Mouse (Mus musculus): ENCODE data around the gene Elf3. TPM values are rescaled to one million over a fixed set of nuclear protein-coding genes. Genes with fewer than 3 reads are reported as not detected.
"Not testable (repeated sequence)": the region's sequence is repeated elsewhere in the genome, so short reads cannot be mapped to it uniquely, and the experiment has no call there.

The Elf3 gene
- polyA plus RNA-seq, 1 experiment from 2014 or later: 0.52 TPM

GRCm38 (mm10) chr1:135263316-135263715 lies 4.9 kb upstream of the Elf3 start:
- H3K4me3 ChIP-seq: no peak overlapping the region
- no peak overlapping the region for H3K9ac ChIP-seq
- no peak overlapping the region for H3K4me2 ChIP-seq
- H3K27ac ChIP-seq (replicated peaks): no peak overlapping the region
- H3K36me3 ChIP-seq: peaks cover 71% of the 10 kb centered on the region
- no peaks in the 10 kb centered on the region for H3K27me3 ChIP-seq
- no peak for ATAC-seq (ENCODE audit: low read depth)
- no peaks in the 10 kb centered on the region for H3K9me3 ChIP-seq
- H3K4me1 ChIP-seq (replicated peaks): peaks cover 7% of the 10 kb centered on the region
- 89% methylated on average over 9 of the region's 9 CpGs for WGBS

DNA sequence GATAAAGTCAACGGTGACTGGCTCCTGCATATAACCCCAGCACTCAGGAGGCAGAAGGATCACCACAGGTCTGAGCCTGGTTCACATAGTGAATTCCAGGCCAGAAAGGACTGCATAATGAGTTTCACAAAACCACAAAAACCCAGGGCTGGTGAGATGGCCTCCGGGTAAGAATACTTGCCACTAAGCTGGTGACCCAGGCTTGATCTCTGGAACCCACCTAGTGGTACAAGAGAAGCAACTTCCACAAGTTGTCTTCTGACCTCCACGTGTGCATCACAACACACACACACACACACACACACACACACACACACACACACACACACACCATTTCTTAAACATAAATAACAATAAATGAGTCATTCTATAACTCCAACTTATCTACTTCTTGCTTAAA lies 4.0 kb upstream of the Elf3 start:
- no peak for ATAC-seq (ENCODE audit: low read depth)
- Histone ChIP-seq H3K36me3 (peaks cover 61% of the 10 kb centered on the region), H3K9ac (no peak overlapping the region), H3K4me1 (replicated peaks) (peaks cover 11% of the 10 kb centered on the region), H3K9me3 (no peaks in the 10 kb centered on the region), H3K4me2 (no peak overlapping the region), H3K4me3 (no peak overlapping the region), H3K27ac (replicated peaks) (no peak overlapping the region), H3K27me3 (no peaks in the 10 kb centered on the region)
- WGBS: 82% methylated on average over 3 of the region's 3 CpGs

GRCm38 (mm10) chr1:135260931-135261330 lies 2.6 kb upstream of the Elf3 start:
- Histone ChIP-seq H3K4me1 (replicated peaks) (peaks cover 11% of the 10 kb centered on the region), H3K27me3 (no peaks in the 10 kb centered on the region), H3K4me3 (no peak overlapping the region), H3K27ac (replicated peaks) (no peak overlapping the region), H3K36me3 (peaks cover 47% of the 10 kb centered on the region), H3K4me2 (no peak overlapping the region), H3K9ac (no peak overlapping the region), H3K9me3 (no peaks in the 10 kb centered on the region)
- 73% methylated on average over 6 of the region's 6 CpGs for WGBS
- no peak for ATAC-seq (ENCODE audit: low read depth)

DNA sequence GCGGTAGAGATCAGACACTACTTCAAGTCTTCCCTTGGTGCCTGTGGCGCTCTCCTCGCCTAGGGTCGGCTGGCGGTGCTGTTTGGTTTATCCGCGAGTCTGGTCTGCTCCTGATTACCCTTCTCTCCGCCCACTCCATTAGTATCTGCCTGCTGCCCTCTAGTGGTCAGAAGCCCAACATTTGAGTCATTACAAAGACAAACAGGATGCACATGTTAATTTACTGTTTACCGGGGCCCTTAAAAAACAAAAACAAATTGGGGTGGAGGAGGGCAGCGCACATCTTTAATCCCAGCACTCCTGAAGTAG lies 714 bp upstream of the Elf3 start:
- H3K9ac ChIP-seq: peak overlapping the region; percentile 61
- no peaks in the 10 kb centered on the region for H3K27me3 ChIP-seq
- peak overlapping the region; percentile 50 for H3K4me2 ChIP-seq
- peak overlapping the region; percentile 56; the same call in 1 of the 2 replicates for H3K27ac ChIP-seq (replicated peaks)
- WGBS: 2% methylated on average over 10 of the region's 10 CpGs
- 0 out of 2 replicates have a peak overlapping the region, but pooled peaks have one; percentile 12 for H3K4me3 ChIP-seq
- ATAC-seq (ENCODE audit: low read depth): peak; percentile 84
- H3K9me3 ChIP-seq: no peaks in the 10 kb centered on the region
- peaks cover 16% of the 10 kb centered on the region for H3K4me1 ChIP-seq (replicated peaks)
- peaks cover 29% of the 10 kb centered on the region for H3K36me3 ChIP-seq

DNA sequence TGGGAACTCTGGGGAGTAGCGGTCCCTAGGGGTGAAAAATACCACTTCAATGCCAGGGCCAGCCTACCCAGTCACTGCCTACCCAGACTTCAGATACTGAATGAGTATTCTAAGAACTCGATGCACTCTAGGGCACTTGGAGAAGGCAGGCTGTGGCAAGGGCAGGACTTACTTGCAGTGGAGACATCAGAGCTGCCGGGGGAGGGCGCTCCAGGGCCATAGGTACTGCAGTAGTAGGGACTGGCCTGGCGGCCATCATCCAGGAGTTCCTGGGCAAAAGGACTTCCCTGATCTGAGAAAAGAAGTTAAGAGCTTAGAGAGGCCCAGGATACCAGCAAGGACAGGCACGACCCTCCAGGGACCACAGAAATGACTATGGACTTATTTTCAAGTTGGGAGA lies 2.1 kb downstream of the Elf3 start:
- ATAC-seq (ENCODE audit: low read depth): no peak
- Histone ChIP-seq H3K4me2 (no peak overlapping the region), H3K4me3 (no peak overlapping the region), H3K4me1 (replicated peaks) (peaks cover 16% of the 10 kb centered on the region), H3K9ac (no peak overlapping the region), H3K27me3 (no peaks in the 10 kb centered on the region), H3K9me3 (no peaks in the 10 kb centered on the region), H3K36me3 (peaks cover under 1% of the 10 kb centered on the region; the same call in 1 of the 2 replicates), H3K27ac (replicated peaks) (no peak overlapping the region)
- 80% methylated on average over 6 of the region's 6 CpGs for WGBS

DNA sequence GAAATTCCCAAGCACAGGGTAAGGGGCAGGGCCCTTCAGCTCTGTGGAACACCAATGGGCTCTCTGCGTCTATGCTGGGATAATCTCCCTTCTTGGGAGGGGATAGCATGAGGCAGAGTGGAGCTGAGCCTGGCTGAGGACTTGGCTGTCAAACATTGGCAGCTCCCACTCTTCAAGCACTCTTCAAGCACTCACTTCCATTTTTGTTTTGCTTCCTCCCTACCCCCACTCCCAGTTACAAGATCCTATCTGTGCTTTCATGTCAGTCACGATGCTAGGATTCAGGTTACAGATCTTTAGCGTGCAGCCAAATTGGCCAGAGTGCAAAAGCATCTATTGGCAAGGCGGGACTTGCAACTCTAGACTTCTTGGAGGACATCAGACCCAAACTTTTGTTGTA lies 5.5 kb downstream of the Elf3 start:
- no peaks in the 10 kb centered on the region for H3K36me3 ChIP-seq
- no peaks in the 10 kb centered on the region for H3K27me3 ChIP-seq
- no peak overlapping the region for H3K4me3 ChIP-seq
- no peak overlapping the region for H3K4me2 ChIP-seq
- ATAC-seq (ENCODE audit: low read depth): no peak
- peaks cover 14% of the 10 kb centered on the region; the same call in 1 of the 2 replicates for H3K4me1 ChIP-seq (replicated peaks)
- no peaks in the 10 kb centered on the region for H3K9me3 ChIP-seq
- no peak overlapping the region for H3K27ac ChIP-seq (replicated peaks)
- WGBS: 78% methylated on average over 4 of the region's 4 CpGs
- H3K9ac ChIP-seq: no peak overlapping the region

DNA sequence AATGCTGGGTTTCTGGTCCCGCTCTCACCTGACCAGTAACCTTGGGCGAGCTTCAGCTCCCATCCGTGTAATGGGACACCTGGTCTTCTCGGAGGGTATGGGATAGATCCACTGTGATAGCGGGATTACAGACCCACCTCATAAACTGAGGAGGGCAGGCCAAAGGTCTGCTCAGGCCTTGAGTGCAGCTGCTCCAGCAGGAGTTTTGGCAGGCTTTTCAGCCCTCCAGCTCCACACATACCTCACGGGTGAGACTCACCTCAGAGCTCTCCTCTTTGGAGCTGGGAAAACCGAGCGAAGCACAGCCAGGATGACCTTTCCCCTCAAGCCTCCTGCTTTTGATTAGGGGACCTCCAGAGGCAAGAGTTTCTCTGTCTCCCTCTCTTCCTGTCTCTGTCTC lies 7.0 kb downstream of the Elf3 start:
- 90% methylated on average over 8 of the region's 8 CpGs for WGBS
- no peak for ATAC-seq (ENCODE audit: low read depth)
- Histone ChIP-seq H3K4me1 (replicated peaks) (peaks cover 14% of the 10 kb centered on the region; the same call in 1 of the 2 replicates), H3K9ac (no peak overlapping the region), H3K9me3 (no peaks in the 10 kb centered on the region), H3K4me3 (no peak overlapping the region), H3K27me3 (no peaks in the 10 kb centered on the region), H3K4me2 (no peak overlapping the region), H3K27ac (replicated peaks) (no peak overlapping the region), H3K36me3 (no peaks in the 10 kb centered on the region)

- no peak overlapping the region for H3K4me3 ChIP-seq
- no peaks in the 10 kb centered on the region for H3K9me3 ChIP-seq
- no peak overlapping the region for H3K4me2 ChIP-seq
- H3K27ac ChIP-seq (replicated peaks): no peak overlapping the region
- peaks cover 14% of the 10 kb centered on the region; the same call in 1 of the 2 replicates for H3K4me1 ChIP-seq (replicated peaks)
- 77% methylated on average over 2 of the region's 3 CpGs for WGBS
- no peak for ATAC-seq (ENCODE audit: low read depth)
- no peak overlapping the region for H3K9ac ChIP-seq
- no peaks in the 10 kb centered on the region for H3K36me3 ChIP-seq
- no peaks in the 10 kb centered on the region for H3K27me3 ChIP-seq
Measured at GRCm38 (mm10) chr1:135250706-135251105, 7.7 kb downstream of the Elf3 start.

DNA sequence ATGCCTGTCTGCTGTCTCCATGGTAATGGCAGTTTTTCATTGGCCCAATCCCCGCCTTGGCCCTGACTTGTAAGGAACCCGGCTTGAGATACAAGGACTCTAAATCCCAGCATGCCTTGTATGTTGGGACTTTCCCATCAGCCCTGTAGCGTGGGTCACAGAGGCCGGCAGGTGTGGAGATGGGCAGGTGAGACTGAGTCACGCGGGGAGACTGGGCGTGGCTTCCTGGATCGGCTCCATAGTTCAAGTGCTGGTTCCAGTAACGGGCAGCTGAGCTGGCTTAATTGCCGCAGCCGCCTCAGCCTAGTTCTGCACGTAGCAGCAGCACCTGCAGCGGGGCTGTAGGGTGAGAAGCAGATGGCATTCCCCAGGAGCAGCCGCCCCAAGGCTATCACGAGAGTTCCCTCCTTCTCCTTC lies 9.9 kb downstream of the Elf3 start:
- peak; percentile 90 for ATAC-seq (ENCODE audit: low read depth)
- Histone ChIP-seq H3K4me1 (replicated peaks) (peaks cover 9% of the 10 kb centered on the region; the same call in 1 of the 2 replicates), H3K4me3 (peak overlapping the region; percentile 42), H3K27me3 (no peaks in the 10 kb centered on the region), H3K36me3 (no peaks in the 10 kb centered on the region), H3K9me3 (no peaks in the 10 kb centered on the region), H3K9ac (peak overlapping the region; percentile 62), H3K27ac (replicated peaks) (0 out of 2 replicates have a peak overlapping the region, but pooled peaks have one; percentile 3), H3K4me2 (peak overlapping the region; percentile 58)
- 4% methylated on average over 15 of the region's 15 CpGs for WGBS

DNA sequence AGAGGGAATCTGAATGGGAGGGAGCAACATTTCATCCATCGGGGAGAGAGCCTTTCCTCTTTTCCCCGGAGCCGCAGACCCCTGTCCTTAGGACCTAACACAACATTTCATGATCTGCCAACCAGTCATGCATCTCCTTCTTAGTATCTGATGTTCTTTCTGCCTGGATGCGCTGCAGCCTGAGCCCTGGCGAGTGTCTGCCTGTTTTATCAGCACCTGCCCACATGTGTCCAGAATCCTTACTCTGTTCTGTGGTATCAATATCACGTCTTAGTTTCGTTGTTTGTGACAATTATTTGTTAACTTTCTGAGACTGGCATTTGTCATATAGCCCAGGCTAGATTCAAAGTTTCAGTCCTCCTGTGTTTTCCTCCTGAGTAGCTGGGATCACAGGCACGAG lies 14.4 kb downstream of the Elf3 start:
- Histone ChIP-seq H3K9me3 (no peaks in the 10 kb centered on the region), H3K4me3 (no peak overlapping the region), H3K36me3 (no peaks in the 10 kb centered on the region), H3K27ac (replicated peaks) (no peak overlapping the region), H3K4me1 (replicated peaks) (peaks cover 9% of the 10 kb centered on the region; the same call in 1 of the 2 replicates), H3K27me3 (no peaks in the 10 kb centered on the region), H3K4me2 (no peak overlapping the region), H3K9ac (no peak overlapping the region)
- 79% methylated on average over 8 of the region's 8 CpGs for WGBS
- no peak for ATAC-seq (ENCODE audit: low read depth)

DNA sequence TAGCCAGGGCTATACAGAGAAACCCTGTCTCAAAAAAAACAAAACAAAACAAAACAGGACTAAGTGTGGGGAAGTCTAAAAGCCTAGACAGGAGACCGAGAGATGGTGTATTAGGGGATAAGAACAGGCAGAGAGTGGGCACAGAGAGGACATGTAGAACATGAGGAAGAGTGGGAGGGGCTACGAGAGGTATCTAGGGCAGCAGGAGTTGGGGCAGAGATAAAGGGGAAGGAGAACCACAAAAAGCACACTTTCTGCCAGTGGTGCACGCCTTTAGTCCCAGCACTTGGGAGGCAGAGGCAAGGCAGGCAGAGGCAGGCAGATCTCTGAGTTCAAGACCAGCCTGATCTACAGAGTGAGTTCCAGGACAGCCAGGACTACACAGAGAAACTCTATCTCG lies 18.2 kb downstream of the Elf3 start:
- not testable (repeated sequence) for H3K4me1 ChIP-seq (replicated peaks); H3K27ac ChIP-seq (replicated peaks); H3K9ac ChIP-seq; H3K4me2 ChIP-seq; H3K9me3 ChIP-seq; H3K4me3 ChIP-seq; H3K36me3 ChIP-seq; ATAC-seq (ENCODE audit: low read depth); H3K27me3 ChIP-seq
- 88% methylated on average over 4 of the region's 4 CpGs for whole genome bisulfite sequencing

GRCm38 (mm10) chr1:135237131-135237851 lies 21.1 kb downstream of the Elf3 start:
- H3K4me1 ChIP-seq (replicated peaks): no peaks in the 10 kb centered on the region
- no peak for ATAC-seq (ENCODE audit: low read depth)
- H3K27me3 ChIP-seq: no peaks in the 10 kb centered on the region
- 72% methylated on average over 12 of the region's 12 CpGs for WGBS
- no peak overlapping the region for H3K27ac ChIP-seq (replicated peaks)
- H3K36me3 ChIP-seq: no peaks in the 10 kb centered on the region
- H3K9ac ChIP-seq: no peak overlapping the region
- H3K4me2 ChIP-seq: no peak overlapping the region
- no peaks in the 10 kb centered on the region for H3K9me3 ChIP-seq
- no peak overlapping the region for H3K4me3 ChIP-seq

DNA sequence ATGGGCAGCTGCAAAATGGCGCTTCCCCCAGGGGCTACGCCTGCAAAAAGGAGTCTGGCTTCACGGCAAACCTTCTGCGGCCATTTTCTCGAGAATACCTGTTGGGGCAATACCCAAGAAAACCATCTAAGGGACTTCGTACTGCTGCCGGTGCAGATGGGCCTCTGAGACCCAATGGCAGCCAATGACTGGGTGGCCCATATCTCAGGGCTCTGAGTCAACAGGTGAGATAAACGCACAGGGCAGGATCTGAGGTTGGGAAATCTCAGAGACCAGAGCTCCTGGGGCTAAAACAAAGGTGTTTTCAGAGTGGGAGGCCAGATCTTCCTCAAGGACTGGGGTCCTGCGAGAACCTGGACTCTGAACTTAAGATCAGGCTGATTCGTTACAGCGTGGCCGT lies 23.6 kb downstream of the Elf3 start:
- no peak overlapping the region for H3K27ac ChIP-seq (replicated peaks)
- no peaks in the 10 kb centered on the region for H3K27me3 ChIP-seq
- H3K4me2 ChIP-seq: no peak overlapping the region
- no peak overlapping the region for H3K4me3 ChIP-seq
- H3K4me1 ChIP-seq (replicated peaks): no peaks in the 10 kb centered on the region
- no peak overlapping the region for H3K9ac ChIP-seq
- no peaks in the 10 kb centered on the region for H3K36me3 ChIP-seq
- no peaks in the 10 kb centered on the region for H3K9me3 ChIP-seq
- ATAC-seq (ENCODE audit: low read depth): no peak
- WGBS: 92% methylated on average over 12 of the region's 12 CpGs
